Mouse (Mus musculus): ENCODE data around the gene Pald1. TPM values are rescaled to one million over a fixed set of nuclear protein-coding genes. Genes with fewer than 3 reads are reported as not detected.

The Pald1 gene
- polyA plus RNA-seq, 1 experiment = 8.8 TPM

GRCm38 (mm10) chr10:61392584-61392983 is 9.3 kb upstream of the Pald1 start:
- TF ChIP-seq CTCF (conservative IDR thresholded peaks at IDR 0.05; ENCODE audit: insufficient read depth, insufficient read length, low read depth, low read length) (no peak), POLR2A (IDR thresholded peaks at IDR 0.05; ENCODE audit: low read depth, low read length) (no peak)
- Histone ChIP-seq H3K36me3 (ENCODE audit: control insufficient read depth, insufficient read depth, low read length) (no peaks in the 10 kb centered on the region), H3K4me3 (ENCODE audit: insufficient read depth, low read depth, low read length) (no peak overlapping the region), H3K27me3 (replicated peaks; ENCODE audit: control insufficient read depth, insufficient read depth, low read length) (no peaks in the 10 kb centered on the region), H3K27ac (ENCODE audit: insufficient read depth, low read depth, low read length) (no peak overlapping the region), H3K4me1 (ENCODE audit: control insufficient read depth, insufficient read depth, low read length) (no peaks in the 10 kb centered on the region)
- 47% methylated on average over 4 of the region's 4 CpGs for WGBS
- DNase-seq = no peak

GRCm38 (mm10) chr10:61390148-61390547 is 6.8 kb upstream of the Pald1 start:
- no peak for DNase-seq
- no peaks in the 10 kb centered on the region for H3K4me1 ChIP-seq (ENCODE audit: control insufficient read depth, insufficient read depth, low read length)
- 54% methylated on average over 2 of the region's 2 CpGs for WGBS
- no peaks in the 10 kb centered on the region for H3K27me3 ChIP-seq (replicated peaks; ENCODE audit: control insufficient read depth, insufficient read depth, low read length)
- no peak overlapping the region for H3K27ac ChIP-seq (ENCODE audit: insufficient read depth, low read depth, low read length)
- H3K36me3 ChIP-seq (ENCODE audit: control insufficient read depth, insufficient read depth, low read length) = no peaks in the 10 kb centered on the region
- H3K4me3 ChIP-seq (ENCODE audit: insufficient read depth, low read depth, low read length) = no peak overlapping the region
- TF ChIP-seq POLR2A (IDR thresholded peaks at IDR 0.05; ENCODE audit: low read depth, low read length) (no peak), CTCF (conservative IDR thresholded peaks at IDR 0.05; ENCODE audit: insufficient read depth, insufficient read length, low read depth, low read length) (no peak)

- Histone ChIP-seq H3K4me1 (ENCODE audit: control insufficient read depth, insufficient read depth, low read length) (no peaks in the 10 kb centered on the region), H3K27me3 (replicated peaks; ENCODE audit: control insufficient read depth, insufficient read depth, low read length) (no peaks in the 10 kb centered on the region), H3K4me3 (ENCODE audit: insufficient read depth, low read depth, low read length) (no peak overlapping the region), H3K27ac (ENCODE audit: insufficient read depth, low read depth, low read length) (no peak overlapping the region), H3K36me3 (ENCODE audit: control insufficient read depth, insufficient read depth, low read length) (no peaks in the 10 kb centered on the region)
- DNase-seq = no peak
- TF ChIP-seq POLR2A (IDR thresholded peaks at IDR 0.05; ENCODE audit: low read depth, low read length) (no peak), CTCF (conservative IDR thresholded peaks at IDR 0.05; ENCODE audit: insufficient read depth, insufficient read length, low read depth, low read length) (no peak)
- WGBS = 83% methylated on average over 5 of the region's 5 CpGs
Measured at GRCm38 (mm10) chr10:61389020-61389419, 5.7 kb upstream of the Pald1 start.

- H3K4me3 ChIP-seq (ENCODE audit: insufficient read depth, low read depth, low read length) = no peak overlapping the region
- DNase-seq = no peak
- TF ChIP-seq POLR2A (IDR thresholded peaks at IDR 0.05; ENCODE audit: low read depth, low read length) (no peak), CTCF (conservative IDR thresholded peaks at IDR 0.05; ENCODE audit: insufficient read depth, insufficient read length, low read depth, low read length) (no peak)
- H3K36me3 ChIP-seq (ENCODE audit: control insufficient read depth, insufficient read depth, low read length) = no peaks in the 10 kb centered on the region
- H3K4me1 ChIP-seq (ENCODE audit: control insufficient read depth, insufficient read depth, low read length) = no peaks in the 10 kb centered on the region
- no peaks in the 10 kb centered on the region for H3K27me3 ChIP-seq (replicated peaks; ENCODE audit: control insufficient read depth, insufficient read depth, low read length)
- no peak overlapping the region for H3K27ac ChIP-seq (ENCODE audit: insufficient read depth, low read depth, low read length)
- WGBS = 71% methylated on average over 6 of the region's 6 CpGs
Measured at GRCm38 (mm10) chr10:61386284-61386683, 3.0 kb upstream of the Pald1 start.

- H3K4me1 ChIP-seq (ENCODE audit: control insufficient read depth, insufficient read depth, low read length) = 0 out of 2 replicates have a peak, but pooled peaks cover 5% of the 10 kb centered on the region
- H3K27me3 ChIP-seq (replicated peaks; ENCODE audit: control insufficient read depth, insufficient read depth, low read length) = no peaks in the 10 kb centered on the region
- no peak for TF ChIP-seq CTCF (conservative IDR thresholded peaks at IDR 0.05; ENCODE audit: insufficient read depth, insufficient read length, low read depth, low read length)
- no peak overlapping the region for H3K27ac ChIP-seq (ENCODE audit: insufficient read depth, low read depth, low read length)
- no peak for DNase-seq
- WGBS = 89% methylated on average over 6 of the region's 6 CpGs
- H3K4me3 ChIP-seq (ENCODE audit: insufficient read depth, low read depth, low read length) = no peak overlapping the region
- H3K36me3 ChIP-seq (ENCODE audit: control insufficient read depth, insufficient read depth, low read length) = no peaks in the 10 kb centered on the region
Measured at GRCm38 (mm10) chr10:61385174-61385573, 1.8 kb upstream of the Pald1 start.

GRCm38 (mm10) chr10:61383715-61384047 is 351 bp upstream of the Pald1 start:
- TF ChIP-seq POLR2A (IDR thresholded peaks at IDR 0.05; ENCODE audit: low read depth, low read length) (no peak), CTCF (conservative IDR thresholded peaks at IDR 0.05; ENCODE audit: insufficient read depth, insufficient read length, low read depth, low read length) (no peak)
- WGBS = 16% methylated on average over 11 of the region's 11 CpGs
- Histone ChIP-seq H3K27me3 (replicated peaks; ENCODE audit: control insufficient read depth, insufficient read depth, low read length) (no peaks in the 10 kb centered on the region), H3K4me1 (ENCODE audit: control insufficient read depth, insufficient read depth, low read length) (0 out of 2 replicates have a peak, but pooled peaks cover 7% of the 10 kb centered on the region), H3K4me3 (ENCODE audit: insufficient read depth, low read depth, low read length) (peak overlapping the region; percentile 81), H3K36me3 (ENCODE audit: control insufficient read depth, insufficient read depth, low read length) (no peaks in the 10 kb centered on the region), H3K27ac (ENCODE audit: insufficient read depth, low read depth, low read length) (no peak overlapping the region)
- DNase-seq = no peak

GRCm38 (mm10) chr10:61382281-61382731 is 1.0 kb downstream of the Pald1 start:
- Histone ChIP-seq H3K27me3 (replicated peaks; ENCODE audit: control insufficient read depth, insufficient read depth, low read length) (no peaks in the 10 kb centered on the region), H3K27ac (ENCODE audit: insufficient read depth, low read depth, low read length) (peak overlapping the region; percentile 40; the same call in 1 of the 2 replicates), H3K4me1 (ENCODE audit: control insufficient read depth, insufficient read depth, low read length) (0 out of 2 replicates have a peak, but pooled peaks cover 11% of the 10 kb centered on the region), H3K4me3 (ENCODE audit: insufficient read depth, low read depth, low read length) (peak overlapping the region; percentile 81), H3K36me3 (ENCODE audit: control insufficient read depth, insufficient read depth, low read length) (no peaks in the 10 kb centered on the region)
- DNase-seq = no peak
- 10% methylated on average over 7 of the region's 8 CpGs for WGBS
- TF ChIP-seq CTCF (conservative IDR thresholded peaks at IDR 0.05; ENCODE audit: insufficient read depth, insufficient read length, low read depth, low read length) (no peak), POLR2A (IDR thresholded peaks at IDR 0.05; ENCODE audit: low read depth, low read length) (no peak)
